Mouse (Mus musculus) G1E (cell line): ENCODE data around the gene Maml3. TPM values are rescaled to one million over a fixed set of nuclear protein-coding genes. Genes with fewer than 3 reads are reported as not detected.

Experiments
- ATAC-seq: 2 replicates; pipeline ENCODE4 v1.8.0; 2016; ENCODE audit warnings: mild to moderate bottlenecking; ENCODE audit not compliant: insufficient number of reproducible peaks, poor library complexity, low FRiP score, severe bottlenecking; ENCODE audit errors: extremely low read depth
- DNase-seq: peaks from one replicate; pipeline ENCODE4 v3.0.0; 2012; ENCODE audit warnings: low spot score
- H3K27me3 ChIP-seq: 2 replicates; pipeline ENCODE4 v1.6.1; 2012; ENCODE audit warnings: mild to moderate bottlenecking, low read length, inconsistent platforms; ENCODE audit not compliant: insufficient read depth
- H3K36me3 ChIP-seq: replicated peaks from 2 replicates; pipeline ENCODE3; 2012; ENCODE audit warnings: mild to moderate bottlenecking, inconsistent platforms
- H3K4me1 ChIP-seq: 2 replicates; pipeline ENCODE4 v1.6.1; 2012; ENCODE audit warnings: low read depth, low read length, inconsistent platforms, mixed read lengths; ENCODE audit not compliant: insufficient read depth
- H3K4me3 ChIP-seq: 2 replicates; pipeline ENCODE4 v1.5.1; 2012; ENCODE audit warnings: low read depth, mild to moderate bottlenecking, inconsistent platforms, low read length, moderate library complexity, mixed read lengths
- H3K9me3 ChIP-seq: replicated peaks from 2 replicates; pipeline ENCODE4 v1.6.1; 2012; ENCODE audit warnings: inconsistent platforms
- CTCF ChIP-seq: IDR thresholded peaks from 2 replicates; pipeline ENCODE4 v1.5.1; 2012; ENCODE audit warnings: low read depth, low read length, inconsistent platforms, mixed read lengths
- GATA1 ChIP-seq: IDR thresholded peaks from 2 replicates; pipeline ENCODE4 v1.6.1; 2012; ENCODE audit warnings: borderline replicate concordance, low read length, inconsistent platforms, mixed read lengths
- GATA2 ChIP-seq: IDR thresholded peaks from 2 replicates; pipeline ENCODE4 v1.6.1; 2012; ENCODE audit warnings: low read depth, low read length, inconsistent platforms, borderline replicate concordance
- POLR2AphosphoS5 ChIP-seq: IDR thresholded peaks from 2 replicates; pipeline ENCODE4 v1.6.1; 2012; ENCODE audit warnings: low read depth, low read length, inconsistent platforms; ENCODE audit not compliant: insufficient replicate concordance
- TAL1 ChIP-seq: conservative IDR thresholded peaks from 2 replicates; pipeline ENCODE4 v1.6.1; 2012; ENCODE audit warnings: low read depth, low read length, inconsistent platforms, mixed read lengths
- polyA plus RNA-seq: library from polyadenylated mRNA; stranded (reverse); fragments of >175 nt; gene quantifications from 2 replicates; pipeline ENCODE4 v1.2.3, GENCODE M21; 2012
- total RNA-seq, 2 experiments: library from RNA; stranded (forward) in 1 of 2; stranded (reverse) in 1 of 2; fragments of 200-1000 nt in 1 of 2; fragments of >200 nt in 1 of 2; fragmentation: Nextera tagmentation in 1 of 2; gene quantifications; 2 replicates each; pipeline ENCODE4 v1.2.3; 2014 to 2017

The Maml3 gene
- total and polyA plus RNA-seq, 3 experiments: 0.01 to 0.49 TPM; not detected in 1

DNA sequence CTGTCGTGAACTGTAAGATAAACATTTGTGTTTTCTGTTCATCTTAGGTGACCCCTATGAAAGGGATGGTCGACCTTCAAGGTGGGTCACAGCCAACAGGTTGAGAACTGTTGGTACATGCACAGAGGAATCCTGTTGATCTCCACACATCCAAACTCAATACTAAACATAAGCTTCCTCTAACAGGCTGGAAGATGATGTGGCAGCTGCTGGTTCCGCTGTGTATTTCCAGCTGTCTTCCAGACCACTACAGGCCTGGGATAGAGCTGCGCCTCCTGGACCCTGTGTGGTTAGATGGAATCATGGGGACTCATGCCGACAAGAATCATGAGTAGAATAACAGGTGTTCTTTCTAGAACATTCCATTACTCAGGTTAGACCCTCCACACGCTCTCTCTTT, 101.2 kb downstream of the Maml3 start:
- DNase-seq: no peak
- Histone ChIP-seq H3K4me1 (no peaks in the 10 kb centered on the region), H3K27me3 (0 out of 2 replicates have a peak, but pooled peaks cover 3% of the 10 kb centered on the region), H3K9me3 (no peaks in the 10 kb centered on the region), H3K36me3 (no peaks in the 10 kb centered on the region), H3K4me3 (no peak overlapping the region)
- no peak for ATAC-seq
- TF ChIP-seq CTCF (no peak), GATA1 (no peak), GATA2 (no peak), POLR2AphosphoS5 (no peak), TAL1 (no peak)

DNA sequence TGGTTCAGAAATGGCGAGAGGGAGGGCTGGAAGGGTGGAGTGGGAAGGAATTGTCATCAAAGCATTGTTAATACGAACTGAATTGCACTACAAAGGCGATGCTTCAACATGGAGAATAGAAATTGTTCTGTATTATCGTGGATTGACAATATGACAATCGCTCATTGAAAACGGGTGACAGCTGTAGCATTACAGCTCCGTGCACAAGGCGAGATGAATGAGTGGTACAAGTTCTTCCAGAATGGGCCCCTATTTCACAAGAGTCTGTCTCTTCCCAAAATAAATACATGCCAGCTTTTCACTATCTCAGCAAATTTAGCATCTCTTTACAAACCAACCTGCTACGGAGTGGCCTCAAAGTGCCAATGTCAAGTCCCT, 103.4 kb downstream of the Maml3 start:
- H3K9me3 ChIP-seq: no peaks in the 10 kb centered on the region
- no peaks in the 10 kb centered on the region for H3K4me1 ChIP-seq
- TF ChIP-seq TAL1 (no peak), CTCF (no peak), GATA1 (no peak), POLR2AphosphoS5 (no peak), GATA2 (no peak)
- no peak for DNase-seq
- ATAC-seq: no peak
- no peak overlapping the region for H3K4me3 ChIP-seq
- H3K27me3 ChIP-seq: 0 out of 2 replicates have a peak, but pooled peaks cover 3% of the 10 kb centered on the region
- no peaks in the 10 kb centered on the region for H3K36me3 ChIP-seq

DNA sequence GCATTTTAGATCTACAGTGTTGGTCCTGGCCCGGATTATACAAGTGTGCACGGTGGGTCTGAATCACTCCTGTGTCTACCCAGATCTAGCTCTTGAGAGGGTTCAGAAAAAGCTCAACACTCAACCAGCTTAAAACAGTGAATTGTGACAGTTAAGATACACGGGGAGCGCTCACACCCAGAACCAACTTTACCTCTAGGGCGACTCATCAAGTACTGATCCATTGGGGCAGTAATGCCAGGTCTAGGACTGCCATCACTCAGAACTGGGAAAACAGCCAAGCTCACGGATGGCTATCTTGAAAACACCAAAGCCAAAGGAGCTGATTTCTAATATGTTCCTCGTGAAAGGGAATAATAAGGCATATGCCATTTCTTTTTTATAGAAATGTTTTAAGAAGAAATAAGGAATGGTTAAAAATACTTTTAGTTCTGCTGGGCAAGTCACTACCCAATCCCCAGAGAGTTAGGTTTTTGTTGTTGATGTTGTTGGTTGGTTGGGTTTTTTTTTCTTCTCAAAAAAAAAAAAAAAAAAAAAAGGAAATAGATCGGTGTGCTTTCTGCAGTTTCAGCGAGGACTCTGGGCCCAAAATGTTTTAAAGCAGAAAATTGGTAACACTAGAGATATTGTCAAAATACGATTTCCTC, 103.9 kb downstream of the Maml3 start:
- DNase-seq (no peak), ATAC-seq (no peak)
- no peaks in the 10 kb centered on the region for H3K9me3 ChIP-seq
- 0 out of 2 replicates have a peak, but pooled peaks cover 3% of the 10 kb centered on the region for H3K27me3 ChIP-seq
- no peak for TF ChIP-seq POLR2AphosphoS5
- TF ChIP-seq GATA1: no peak
- no peak for TF ChIP-seq GATA2
- no peak for TF ChIP-seq TAL1
- no peak for TF ChIP-seq CTCF
- no peaks in the 10 kb centered on the region for H3K36me3 ChIP-seq
- H3K4me1 ChIP-seq: no peaks in the 10 kb centered on the region
- H3K4me3 ChIP-seq: no peak overlapping the region

DNA sequence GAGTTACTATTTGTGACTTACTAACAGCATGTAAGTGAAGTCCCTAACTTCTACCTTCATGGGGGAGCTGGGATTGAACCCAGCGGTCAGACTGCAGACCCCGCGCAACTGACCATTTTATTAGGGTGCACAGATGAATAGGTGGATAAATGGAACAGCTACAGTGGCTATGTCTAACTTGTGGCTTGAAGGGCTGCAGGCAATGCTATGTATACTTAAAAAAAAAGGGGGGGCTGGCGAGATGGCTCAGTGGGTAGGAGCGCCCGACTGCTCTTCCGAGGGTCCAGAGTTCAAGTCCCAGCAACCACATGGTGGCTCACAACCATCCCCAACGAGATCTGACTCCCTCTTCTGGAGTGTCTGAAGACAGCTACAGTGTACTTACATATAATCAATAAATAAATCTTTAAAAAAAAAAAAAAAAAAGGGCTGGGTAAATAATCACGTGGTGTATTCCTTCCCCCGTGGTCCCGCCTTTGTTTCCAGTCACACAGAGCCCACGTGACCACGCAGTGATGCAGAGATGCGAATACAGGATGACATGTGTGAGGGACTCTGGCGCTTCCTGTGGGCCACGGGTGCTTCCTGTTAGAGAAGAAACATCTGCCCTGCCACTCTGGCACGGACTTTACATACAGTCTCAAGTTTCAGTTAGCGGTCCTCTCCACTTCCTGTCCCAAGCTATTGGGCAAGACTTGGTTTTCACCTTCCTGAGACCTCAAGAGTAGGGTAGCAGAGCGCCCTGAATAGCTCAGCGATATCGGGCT, 105.0 kb downstream of the Maml3 start:
- no peaks in the 10 kb centered on the region for H3K4me1 ChIP-seq
- H3K4me3 ChIP-seq: no peak overlapping the region
- TF ChIP-seq GATA1: no peak
- TF ChIP-seq CTCF: no peak
- TF ChIP-seq TAL1: no peak
- TF ChIP-seq POLR2AphosphoS5: no peak
- TF ChIP-seq GATA2: no peak
- ATAC-seq (no peak), DNase-seq (no peak)
- no peaks in the 10 kb centered on the region for H3K36me3 ChIP-seq
- H3K27me3 ChIP-seq: 0 out of 2 replicates have a peak, but pooled peaks cover 3% of the 10 kb centered on the region
- H3K9me3 ChIP-seq: no peaks in the 10 kb centered on the region

DNA sequence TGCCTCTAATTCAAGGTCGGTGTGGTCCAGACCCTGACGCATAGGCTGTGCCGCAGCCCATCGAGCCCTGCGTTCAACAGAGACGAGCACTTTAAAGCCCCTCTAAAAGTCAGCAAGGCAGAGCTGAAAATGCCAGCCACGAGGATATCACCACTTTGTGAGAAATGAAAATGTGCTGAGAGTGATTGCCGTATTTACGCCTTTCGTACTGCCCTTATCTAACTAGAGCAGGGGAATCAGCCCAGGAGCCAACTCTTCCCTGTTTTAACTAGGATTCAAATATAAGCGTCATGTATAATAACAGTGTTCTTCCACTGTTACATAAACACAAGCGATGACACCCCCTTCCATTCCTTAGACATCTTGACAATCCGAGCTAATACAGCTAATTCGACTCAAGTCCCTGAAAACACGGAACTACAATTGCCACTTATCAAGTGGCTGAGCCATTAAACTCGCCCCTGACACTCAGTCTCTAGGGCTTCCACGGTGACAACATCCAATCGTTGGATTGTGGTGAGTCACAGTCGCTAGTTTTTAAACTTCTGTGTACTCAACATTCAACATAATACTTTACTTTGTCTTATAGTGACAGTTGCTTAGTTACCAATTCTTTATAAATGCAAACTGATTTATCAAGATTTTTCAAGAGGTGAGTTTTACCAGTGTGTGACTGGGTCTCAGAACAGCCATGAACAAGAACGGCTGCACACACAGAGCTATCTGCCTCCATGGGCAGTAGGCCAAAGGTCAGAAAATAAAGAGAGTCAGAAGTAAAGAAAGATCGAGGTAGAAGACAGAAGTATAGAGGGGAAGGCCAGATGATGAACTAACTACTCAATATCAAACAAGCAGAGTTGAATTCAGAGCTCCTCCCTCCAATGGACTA, 106.1 kb downstream of the Maml3 start:
- TF ChIP-seq POLR2AphosphoS5: no peak
- TF ChIP-seq TAL1: no peak
- no peak for TF ChIP-seq CTCF
- TF ChIP-seq GATA2: no peak
- TF ChIP-seq GATA1: no peak
- DNase-seq (no peak), ATAC-seq (no peak)
- Histone ChIP-seq H3K9me3 (no peaks in the 10 kb centered on the region), H3K27me3 (0 out of 2 replicates have a peak, but pooled peaks cover 3% of the 10 kb centered on the region), H3K4me1 (no peaks in the 10 kb centered on the region), H3K36me3 (no peaks in the 10 kb centered on the region), H3K4me3 (no peak overlapping the region)

DNA sequence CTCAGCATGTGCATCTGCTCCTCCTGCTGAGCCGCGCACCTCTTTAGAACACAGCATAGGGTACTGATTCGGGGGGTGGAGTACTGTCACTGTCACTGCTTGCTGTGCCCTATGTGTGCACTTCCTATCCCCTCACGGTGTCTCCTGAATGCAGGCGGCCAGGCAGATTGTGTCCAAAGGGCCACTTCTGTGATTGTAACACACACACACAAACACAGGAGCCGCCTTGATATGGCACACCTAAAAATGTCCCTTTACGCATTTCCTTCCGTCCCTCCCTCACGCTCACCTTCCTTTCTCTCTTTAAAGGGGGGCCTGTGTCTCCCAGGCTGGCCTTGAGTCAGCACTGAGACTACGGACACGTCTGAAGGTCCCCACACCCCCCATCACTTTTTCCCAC, 107.3 kb downstream of the Maml3 start:
- H3K4me3 ChIP-seq: no peak overlapping the region
- ATAC-seq: no peak
- H3K27me3 ChIP-seq: 0 out of 2 replicates have a peak, but pooled peaks cover 3% of the 10 kb centered on the region
- H3K4me1 ChIP-seq: no peaks in the 10 kb centered on the region
- no peaks in the 10 kb centered on the region for H3K9me3 ChIP-seq
- no peak for TF ChIP-seq TAL1
- TF ChIP-seq CTCF: no peak
- no peak for TF ChIP-seq POLR2AphosphoS5
- TF ChIP-seq GATA2: no peak
- TF ChIP-seq GATA1: no peak
- DNase-seq: no peak
- no peaks in the 10 kb centered on the region for H3K36me3 ChIP-seq
